ENCODE assay signal across 8 mouse cellular contexts in genomic region chr13:76018844-76019400, GRCm38 (mm10). TPM values are rescaled to one million over a fixed set of nuclear protein-coding genes. Genes with fewer than 3 reads are reported as not detected.
A peak's percentile ranks its signal among the peaks of the same experiment; 100 is the strongest.
DNase-seq lines count a peak whose midpoint lies in the region; ATAC-seq and TF ChIP-seq lines count a peak whose summit lies in the region.

No protein-coding gene starts in this region.

- peak overlapping the region; percentile 82 for H3K4me3 ChIP-seq in layer of hippocampus, adult 2 months
- H3K4me3 ChIP-seq in macrophage (ENCODE audit: inconsistent target): peak overlapping the region; percentile 66

- H3K79me2 ChIP-seq in macrophage (ENCODE audit: inconsistent target): peaks cover 11% of the 10 kb centered on the region; the same call in 1 of the 2 replicates

- peak overlapping the region; percentile 96 for H3K27ac ChIP-seq in layer of hippocampus, adult 2 months
- peak overlapping the region; percentile 57 for H3K27ac ChIP-seq in macrophage

- peak; percentile 5; the same call in 1 of the 2 replicates for ATAC-seq in common myeloid progenitor, adult 5-6 weeks (replicated peaks; ENCODE audit: low read depth, poor library complexity, severe bottlenecking)

- no peak for TF ChIP-seq CTCF in layer of hippocampus, adult 2 months (conservative IDR thresholded peaks at IDR 0.05)

- H3K36me3 ChIP-seq in macrophage (ENCODE audit: inconsistent target): no peaks in the 10 kb centered on the region

- 12% methylated on average over 5 of the region's 5 CpGs for WGBS in macrophage (ENCODE audit: missing documents)

- no peak for DNase-seq in layer of hippocampus, adult 2 months (ENCODE audit: low spot score in 2 of 2)
- no peak for DNase-seq in layer of hippocampus, postnatal 36 days
- DNase-seq in heart, postnatal 36 days: peak; percentile 10
- DNase-seq in layer of hippocampus, adult 18-20 months (ENCODE audit: low spot score in 2 of 2): no peak
- DNase-seq in kidney, adult 9 months: no peak
- DNase-seq in ovary, adult 18-20 months (ENCODE audit: low spot score): no peak

- intact Hi-C loops in heart, postnatal 36 days (cut with DNase I): loop anchor here (2.0 to 10.0 kb wide), 3 partner anchors 76 to 314 kb away; partner anchors contain the start of genes Arsk, Ell2, Rhobtb3 and Ttc37

RNA-seq across cellular contexts. Expression of gene Rfesd, which starts 0.4 kb away (rescaled TPM):
- total RNA-seq in layer of hippocampus, adult 2 months (2021): 10 to 100 TPM; 18.2 to 21.6 TPM
- 10 to 100 TPM; 15.8 to 20.8 TPM for total RNA-seq in layer of hippocampus, postnatal 36 days (2021)
- total RNA-seq in common myeloid progenitor, adult 5-6 weeks (2017): 23.2 and 92.9 TPM in 2 replicates
- 10 to 100 TPM; 11.5 to 12.1 TPM for total RNA-seq in heart, postnatal 36 days (2021)
- 10 to 100 TPM in 10 of 26 experiments, 1 to 10 TPM in 16; 2.3 to 24.2 (median 8.1) TPM for total RNA-seq in macrophage (2018; cell fraction: chromatin; rRNA removed)
- total RNA-seq in macrophage (2018; cell fraction: cytosol; rRNA removed): 10 to 100 TPM in 23 of 26 experiments, 1 to 10 TPM in 3; 7.3 to 21.4 (median 15.4) TPM
- 10 to 100 TPM in 12 of 26 experiments, 1 to 10 TPM in 14; 4.6 to 23.0 (median 8.7) TPM for total RNA-seq in macrophage (2018; cell fraction: nucleus; rRNA removed)
- polyA plus RNA-seq in macrophage (2018): 13.1 to 15.2 TPM (median 13.5 TPM) in 3 replicates
- total RNA-seq in layer of hippocampus, adult 18-20 months (2021): 10 to 100 TPM; 15.7 to 16.7 TPM

RNA-seq across cellular contexts. Expression of gene Gpr150, which starts 37.9 kb away (rescaled TPM):
- total RNA-seq in layer of hippocampus, adult 2 months (2021): 1 to 10 TPM; 1.6 to 2.2 TPM
- 1 to 10 TPM; 1.6 to 2.4 TPM for total RNA-seq in layer of hippocampus, postnatal 36 days (2021)
- 0.05 TPM in 1 of 2 replicates, not detected in the other for total RNA-seq in common myeloid progenitor, adult 5-6 weeks (2017)
- under 1 TPM in 1 of 2 experiments, not detected in 1; 0.14 TPM for total RNA-seq in heart, postnatal 36 days (2021)
- not detected for total RNA-seq in macrophage (2018; cell fraction: chromatin; rRNA removed)
- under 1 TPM in 5 of 26 experiments, not detected in 21; 0.05 to 0.15 (median 0.06) TPM for total RNA-seq in macrophage (2018; cell fraction: cytosol; rRNA removed)
- total RNA-seq in macrophage (2018; cell fraction: nucleus; rRNA removed): not detected
- polyA plus RNA-seq in macrophage (2018): not detected in 3 replicates
- 1 to 10 TPM; 2.5 to 3.2 TPM for total RNA-seq in layer of hippocampus, adult 18-20 months (2021)

RNA-seq across cellular contexts. Expression of gene Spata9, which starts 52.0 kb away (rescaled TPM):
- under 1 TPM in 1 of 2 experiments, not detected in 1; 0.46 TPM for total RNA-seq in layer of hippocampus, adult 2 months (2021)
- total RNA-seq in layer of hippocampus, postnatal 36 days (2021): not detected
- not detected in 2 replicates for total RNA-seq in common myeloid progenitor, adult 5-6 weeks (2017)
- not detected for total RNA-seq in heart, postnatal 36 days (2021)
- not detected for total RNA-seq in macrophage (2018; cell fraction: chromatin; rRNA removed)
- not detected for total RNA-seq in macrophage (2018; cell fraction: cytosol; rRNA removed)
- total RNA-seq in macrophage (2018; cell fraction: nucleus; rRNA removed): not detected
- not detected in 3 replicates for polyA plus RNA-seq in macrophage (2018)
- total RNA-seq in layer of hippocampus, adult 18-20 months (2021): not detected

Comparison
In these comparisons a context has a peak if more than half of its experiments do, and no peak if none do; other contexts are left out.
1. DNase-seq: peak in heart, postnatal 36 days (2 of 2); none in layer of hippocampus, adult 2 months (0 of 2), layer of hippocampus, postnatal 36 days (0 of 2), layer of hippocampus, adult 18-20 months (0 of 2), kidney, adult 9 months (single experiment) and ovary, adult 18-20 months (single experiment).